Mouse (Mus musculus) layer of hippocampus, postnatal 25 days (tissue): ENCODE results near the gene Olfr288. TPM values are rescaled to one million over a fixed set of nuclear protein-coding genes. Genes with fewer than 3 reads are reported as not detected.
A peak's percentile ranks its signal among the peaks of the same experiment; 100 is the strongest.

ENCODE experiments used
- DNase-seq, 2 experiments: peaks; one replicate each; pipeline ENCODE4 v3.0.0; 2022; ENCODE audit warnings: mixed read lengths in 2 of 2, low spot score in 1 of 2; ENCODE audit errors: extremely low spot score in 1 of 2
- total RNA-seq, 2 experiments: library from RNA; stranded (reverse); gene quantifications; 2 replicates each; pipeline ENCODE4 v1.2.3; 2021

Olfr288 gene
- total RNA-seq, 2 experiments from 2014 or later, result not detected

DNA sequence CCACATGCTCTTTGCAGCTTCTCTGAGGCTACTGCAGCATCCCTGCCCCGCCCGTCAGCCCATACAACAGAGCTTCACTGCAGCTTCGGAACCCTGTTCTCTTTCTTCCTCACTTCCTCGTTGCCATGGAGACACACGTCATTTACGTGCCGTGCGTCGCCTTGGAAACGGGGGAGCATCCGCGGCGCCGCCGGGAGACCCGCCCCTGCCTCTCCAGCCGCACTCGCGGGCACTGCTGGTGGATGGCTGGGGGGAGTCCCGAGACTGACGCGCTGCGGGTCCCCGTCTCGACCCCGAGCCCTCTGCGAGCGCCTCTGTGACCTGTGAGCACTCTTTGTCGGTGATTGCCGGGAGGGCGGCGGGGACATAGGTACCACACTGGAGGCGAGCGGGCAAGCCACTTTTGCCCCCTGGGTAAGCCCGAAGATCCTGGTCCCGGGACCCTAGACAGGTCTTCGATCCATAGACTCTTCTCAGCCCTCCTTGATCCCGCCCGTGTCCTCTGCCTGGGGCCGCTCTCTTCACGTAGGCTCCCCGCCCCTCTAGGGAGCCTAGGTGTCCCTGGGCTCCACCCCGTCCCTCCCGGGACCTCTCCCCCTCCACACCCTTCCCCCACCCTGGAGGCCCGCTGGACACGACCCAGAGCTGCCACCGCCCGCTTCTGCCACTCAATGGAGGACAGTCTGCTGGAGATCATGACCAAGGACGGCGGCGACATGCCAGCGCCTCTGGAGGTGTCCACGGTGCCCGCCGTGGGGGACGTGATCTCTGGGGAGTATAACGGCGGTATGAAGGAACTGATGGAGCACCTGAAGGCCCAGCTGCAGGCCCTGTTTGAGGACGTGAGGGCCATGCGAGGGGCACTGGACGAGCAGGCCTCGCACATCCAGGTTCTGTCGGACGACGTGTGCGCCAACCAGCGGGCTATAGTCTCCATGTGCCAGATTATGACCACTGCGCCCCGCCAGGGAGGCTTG lies 27.4 kb downstream of the Olfr288 start:
- peak; percentile 77 to 80 for DNase-seq

DNA sequence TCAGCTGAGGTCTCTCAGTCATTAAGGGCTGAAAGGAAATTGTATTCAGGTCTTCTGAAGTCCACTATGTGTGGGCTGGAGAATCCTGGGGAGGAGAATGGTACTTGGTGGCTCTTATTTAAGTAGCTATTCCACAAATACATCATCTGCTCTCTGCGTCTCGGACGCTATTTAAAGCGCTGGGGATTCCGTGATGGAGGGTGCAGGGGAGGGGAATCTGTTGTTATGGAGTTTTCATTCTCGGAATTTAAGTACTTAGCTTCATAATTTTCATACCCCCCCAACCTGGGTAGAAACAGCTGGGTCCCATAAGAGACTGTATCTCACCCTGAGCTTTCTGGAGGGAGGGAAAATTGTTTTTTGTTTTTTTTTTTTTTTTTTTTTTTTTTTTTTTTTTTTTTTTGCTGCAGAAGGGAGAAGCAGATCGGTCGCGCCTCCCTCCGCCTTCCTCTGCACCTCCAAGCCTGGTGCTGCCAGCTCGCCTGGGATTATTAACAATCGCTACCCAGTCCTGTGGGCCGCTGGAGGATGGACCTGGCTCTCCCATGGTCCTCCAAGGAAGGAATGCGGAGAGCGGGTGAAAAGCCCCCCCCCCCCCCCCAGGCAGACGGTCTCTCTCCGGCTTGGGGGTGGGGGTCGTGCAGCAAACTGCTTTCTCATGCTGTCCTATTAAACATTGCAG lies 28.2 kb downstream of the Olfr288 start, which contains the start of gene Ccdc184:
Gene Ccdc184 (plus strand): TSS at position 196 of the 682 bp plus-strand sequence.
- DNase-seq, result no peak

GRCm38 (mm10) chr15:98165525-98165924 lies 29.8 kb downstream of the Olfr288 start, which contains the start of gene Asb8:
Gene Asb8 (minus strand): TSS chr15:98165625.
- no peak for DNase-seq

GRCm38 (mm10) chr15:98162561-98162960 lies 32.8 kb downstream of the Olfr288 start:
- DNase-seq, result no peak

DNA sequence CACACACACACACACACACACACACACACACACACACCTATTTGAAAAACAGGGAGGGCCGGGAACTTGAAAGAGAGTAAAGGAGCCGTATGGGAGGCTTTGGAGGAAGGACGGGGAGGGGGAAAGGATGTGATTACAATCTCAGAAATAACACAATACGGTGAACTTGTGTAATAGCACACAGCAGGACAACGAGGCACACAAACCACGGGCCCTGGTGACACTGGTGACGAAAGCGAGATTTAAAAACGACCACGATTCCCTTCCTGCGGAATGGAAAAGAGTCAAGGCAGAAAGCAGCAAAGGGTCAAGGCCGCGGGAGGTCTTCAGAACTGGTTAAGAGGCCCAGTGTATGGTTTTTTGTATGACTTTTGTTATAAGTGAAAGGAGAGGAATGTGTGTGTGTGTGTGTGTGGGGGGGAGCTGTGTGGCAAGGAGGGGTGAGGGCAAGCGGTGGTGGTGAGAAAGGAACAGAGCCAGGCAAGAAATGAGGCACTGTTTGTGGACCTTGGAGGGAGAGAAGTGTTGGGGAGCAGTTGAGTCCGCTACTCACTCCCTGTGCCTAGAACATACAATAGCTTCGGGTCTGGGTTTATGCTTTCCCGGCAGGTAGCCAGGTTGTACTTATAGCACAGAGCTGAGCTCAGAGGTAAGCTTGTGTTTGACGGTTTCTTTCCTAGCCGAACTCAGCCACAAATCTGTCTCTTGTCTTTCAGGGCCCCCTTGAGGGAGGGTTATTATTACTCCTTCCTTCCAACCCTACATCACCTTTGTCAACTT lies 34.1 kb downstream of the Olfr288 start:
- no peak for DNase-seq

DNA sequence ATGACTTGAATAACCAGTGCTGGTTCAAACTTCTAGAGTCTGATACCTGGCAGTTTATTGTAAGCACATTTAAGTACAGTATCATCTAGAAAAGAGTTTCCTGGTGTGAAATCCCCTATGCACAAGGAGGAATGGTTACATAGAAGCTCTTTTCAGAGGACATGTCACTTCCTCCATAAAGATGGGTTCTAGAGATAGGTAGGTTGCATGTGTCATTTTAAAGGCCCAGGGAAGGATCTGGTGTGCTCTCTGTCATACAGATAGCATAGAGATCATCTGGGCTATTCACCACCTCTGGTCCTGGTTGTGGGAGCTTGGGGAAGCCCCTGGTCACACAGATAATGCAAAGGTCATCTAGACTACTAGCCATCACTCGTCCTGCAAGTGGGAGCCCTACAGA lies 38.1 kb downstream of the Olfr288 start:
- no peak for DNase-seq

- DNase-seq, result no peak
Observed at GRCm38 (mm10) chr15:98155944-98156343, 39.4 kb downstream of the Olfr288 start.

DNA sequence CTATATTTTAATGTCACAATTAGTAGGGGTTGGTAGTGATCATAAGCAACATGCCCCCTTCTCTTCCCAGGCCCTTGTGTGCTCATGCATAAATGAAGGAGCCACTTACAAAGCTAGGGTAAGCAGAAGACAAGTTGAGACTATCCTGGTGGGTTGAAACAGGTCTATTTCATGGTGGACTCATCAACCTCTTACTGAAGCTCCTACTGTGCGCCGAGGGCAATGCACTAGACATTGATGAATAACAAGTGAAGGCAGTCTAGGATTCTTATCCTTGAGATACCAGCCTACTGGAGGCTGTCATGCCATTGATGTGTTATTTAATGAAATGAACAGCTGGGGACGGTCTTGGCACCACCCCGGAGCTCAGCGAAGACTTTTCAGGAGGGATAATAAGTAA lies 40.1 kb downstream of the Olfr288 start:
- DNase-seq, result no peak

- DNase-seq, result no peak
Observed at GRCm38 (mm10) chr15:98154631-98155030, 40.7 kb downstream of the Olfr288 start.

- no peak for DNase-seq
Observed at GRCm38 (mm10) chr15:98154146-98154545, 41.2 kb downstream of the Olfr288 start.

DNA sequence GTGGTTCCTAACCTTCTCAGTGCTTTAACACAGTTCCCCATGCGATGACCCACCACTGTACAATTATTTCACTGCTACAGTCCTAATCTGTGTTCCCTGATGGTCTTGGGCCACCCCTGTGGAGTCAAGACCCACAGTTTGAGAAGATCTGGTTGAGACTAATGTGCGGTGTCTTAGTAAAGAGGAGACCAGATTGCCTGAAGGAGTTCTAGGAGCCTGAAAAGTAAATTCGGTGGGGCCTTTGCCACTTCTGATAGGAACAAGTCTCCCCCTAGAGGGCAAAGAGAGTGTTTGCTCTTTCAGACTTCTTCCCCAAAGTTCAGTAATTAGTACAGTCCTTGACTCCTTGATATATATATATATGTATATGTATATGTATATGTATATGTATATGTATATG lies 41.7 kb downstream of the Olfr288 start:
- no peak for DNase-seq

GRCm38 (mm10) chr15:98152916-98153315 lies 42.4 kb downstream of the Olfr288 start:
- DNase-seq, result no peak

DNA sequence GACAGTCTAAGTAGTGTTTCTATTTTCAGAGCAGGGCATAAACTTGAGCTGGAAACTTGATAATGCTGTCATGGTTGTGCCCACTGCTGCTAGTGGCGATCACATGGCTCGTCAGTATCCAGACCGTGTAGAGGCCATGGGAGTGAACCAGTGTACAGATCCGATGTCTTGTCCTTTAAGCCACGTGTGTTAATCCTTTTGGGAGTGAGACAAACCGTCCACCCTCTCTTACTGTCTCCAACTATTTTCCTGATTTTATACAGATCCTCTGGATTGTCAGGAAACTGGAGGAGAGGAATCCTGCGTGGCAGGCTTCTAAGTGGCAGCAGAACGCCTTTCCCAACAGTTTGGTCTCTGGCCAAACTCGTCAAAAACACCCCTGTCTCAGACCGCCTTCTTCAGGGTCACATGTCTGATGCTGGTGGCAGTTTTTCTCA lies 46.2 kb downstream of the Olfr288 start:
- no peak for DNase-seq

- DNase-seq, result no peak
Observed at GRCm38 (mm10) chr15:98148356-98148755, 47.0 kb downstream of the Olfr288 start.

- peak; percentile 88 to 92 for DNase-seq
Observed at GRCm38 (mm10) chr15:98145559-98146181, 49.7 kb downstream of the Olfr288 start.

DNA sequence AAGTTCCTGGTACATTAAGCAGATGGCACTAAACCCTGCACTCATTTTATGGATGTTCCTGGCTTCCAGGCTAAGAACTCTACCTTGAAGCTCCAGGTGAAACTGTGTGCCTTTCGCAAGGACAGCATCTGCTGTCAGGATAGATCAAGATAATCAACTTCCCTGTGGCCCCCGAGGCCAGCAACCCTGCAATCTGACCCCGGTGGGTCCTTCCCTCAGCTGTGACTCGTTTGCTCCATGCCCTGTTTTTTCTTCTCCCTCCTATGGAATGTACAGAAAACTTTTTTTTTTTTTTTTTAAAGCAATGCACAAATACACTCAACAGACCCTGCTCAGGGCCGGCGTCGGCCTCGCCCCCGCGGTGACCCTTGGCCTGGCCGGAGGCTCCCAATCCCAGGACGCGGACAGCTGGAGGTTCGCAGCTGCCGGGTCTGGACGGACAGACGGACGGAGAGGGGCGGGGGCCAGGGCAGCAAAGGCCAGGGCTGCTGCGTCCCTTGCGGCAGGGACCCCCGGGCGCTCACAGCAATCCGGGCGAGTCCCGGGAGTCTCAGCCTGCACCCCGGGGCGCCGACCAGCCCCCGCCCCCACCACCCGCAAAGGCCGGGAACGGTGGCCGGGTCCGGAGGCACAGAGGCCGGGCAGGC lies 50.4 kb downstream of the Olfr288 start:
- DNase-seq, result no peak

- no peak for DNase-seq
Observed at GRCm38 (mm10) chr15:98142515-98142914, 52.8 kb downstream of the Olfr288 start.

DNA sequence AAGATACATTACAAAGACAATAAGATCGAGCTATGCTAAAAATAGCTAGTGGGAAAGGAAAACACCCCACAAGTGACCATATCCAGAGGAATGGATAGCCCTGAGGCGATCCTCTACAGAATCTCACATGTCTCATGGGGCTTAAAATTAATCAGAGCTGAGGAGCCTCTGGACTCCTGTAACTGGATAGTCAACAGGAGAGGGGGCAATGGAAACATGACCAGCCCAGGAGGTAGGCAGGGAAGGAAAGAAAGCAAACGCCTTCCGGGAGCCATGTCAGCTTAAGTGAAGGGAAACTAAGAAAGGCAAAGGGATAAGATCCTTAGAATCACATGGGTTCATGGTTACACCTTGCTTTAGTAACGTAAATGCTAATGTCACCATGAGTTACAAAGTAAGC lies 54.5 kb downstream of the Olfr288 start:
- DNase-seq, result no peak

GRCm38 (mm10) chr15:98139763-98140162 lies 55.6 kb downstream of the Olfr288 start:
- DNase-seq, result no peak

DNA sequence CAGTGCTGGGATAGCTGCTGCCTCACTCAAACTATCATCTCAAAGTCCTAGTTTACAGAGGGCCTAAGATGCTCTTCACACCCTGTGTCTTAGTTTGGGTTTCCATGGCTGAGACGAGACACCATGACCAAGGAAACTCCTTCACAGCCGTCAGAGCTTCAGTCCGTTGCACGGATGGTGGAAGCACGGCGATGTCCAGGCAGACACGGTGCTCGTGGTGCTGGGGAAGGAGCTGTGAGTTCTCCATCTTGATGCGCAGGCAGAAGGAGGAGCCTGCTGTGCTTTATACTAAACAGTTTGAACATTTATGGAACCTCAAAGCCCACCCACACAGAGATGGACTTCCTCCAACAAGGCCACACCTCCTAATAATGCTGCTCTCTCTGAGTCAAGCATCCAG lies 58.5 kb downstream of the Olfr288 start:
- DNase-seq, result no peak
